Mouse (Mus musculus): ENCODE data around the gene Gulp1. TPM values are rescaled to one million over a fixed set of nuclear protein-coding genes. Genes with fewer than 3 reads are reported as not detected.

The Gulp1 gene
- total and polyA plus RNA-seq, 2 experiments from 2014 or later: 5.0 to 14.5 TPM

DNA sequence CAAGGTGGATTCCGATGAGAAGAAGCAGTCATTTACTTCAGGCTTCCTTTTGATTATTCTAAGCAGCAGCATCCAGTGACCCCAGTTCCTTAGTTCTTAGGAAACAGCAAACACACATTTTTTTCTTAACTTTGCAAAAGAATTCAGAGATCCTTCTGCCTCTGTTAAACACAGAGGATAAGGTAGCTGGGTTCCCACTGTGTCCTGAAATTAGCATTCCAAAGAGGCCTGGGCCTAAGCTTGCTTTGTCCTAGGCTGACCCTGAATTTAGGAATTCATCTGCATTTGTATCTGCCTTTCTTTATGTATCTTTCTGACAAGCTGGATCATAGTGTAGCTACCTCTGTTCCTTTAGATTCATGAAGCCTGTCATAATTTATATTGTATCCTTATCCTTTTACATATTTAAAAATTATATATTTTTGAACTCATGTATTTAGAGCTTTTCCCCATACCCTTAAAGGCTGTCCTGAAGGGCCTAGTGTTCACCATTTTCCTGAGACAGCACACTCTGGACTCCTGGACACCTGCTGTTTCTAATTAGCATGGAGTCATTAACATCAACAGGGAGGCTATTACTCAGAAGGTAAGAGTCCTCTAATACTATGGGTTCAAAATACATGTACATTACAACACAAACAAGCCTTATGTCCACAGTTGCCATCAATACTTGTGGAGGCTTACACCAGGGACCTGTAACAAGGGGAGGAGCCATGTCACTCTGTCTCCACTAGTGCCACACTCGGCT, 62.2 kb downstream of the Gulp1 start:
- no peak for TF ChIP-seq CTCF (IDR thresholded peaks at IDR 0.05; ENCODE audit: low read depth)
- 24% methylated on average over 2 of the region's 2 CpGs for WGBS
- ATAC-seq: no peak

DNA sequence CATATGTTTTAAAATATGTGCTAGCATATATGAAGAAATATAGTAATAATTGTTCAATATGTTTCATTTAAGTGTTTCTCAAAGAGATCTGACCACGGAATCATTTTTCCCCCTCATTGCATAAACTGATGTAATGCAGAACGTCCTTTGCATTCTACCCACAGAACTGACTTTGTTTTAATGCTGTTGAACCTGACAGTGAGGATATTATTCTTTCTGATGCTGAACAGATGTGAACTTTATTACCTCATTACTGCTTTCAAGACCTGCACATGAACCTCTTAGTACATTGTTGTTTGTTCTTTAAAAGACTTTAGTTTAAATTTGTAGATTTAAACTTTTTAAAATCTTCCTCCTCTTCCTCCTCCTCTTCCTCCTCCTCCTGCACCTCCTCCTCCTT, 67.4 kb downstream of the Gulp1 start:
- Histone ChIP-seq H3K4me3 (ENCODE audit: low read depth, low read length) (no peak overlapping the region), H3K27ac (ENCODE audit: low read depth, low read length) (no peak overlapping the region), H3K27me3 (ENCODE audit: insufficient read depth, low read length) (no peaks in the 10 kb centered on the region), H3K4me2 (ENCODE audit: low read depth) (no peak overlapping the region), H3K4me1 (ENCODE audit: insufficient read depth) (no peaks in the 10 kb centered on the region), H3K9me3 (ENCODE audit: low read length) (no peaks in the 10 kb centered on the region), H3K9ac (no peak overlapping the region), H3K36me3 (ENCODE audit: insufficient read depth) (no peaks in the 10 kb centered on the region)
- DNase-seq (no peak), ATAC-seq (no peak)
- no peak for TF ChIP-seq CTCF (IDR thresholded peaks at IDR 0.05; ENCODE audit: low read depth)
- 73% methylated on average over 2 of the region's 2 CpGs for WGBS

More for the DNA sequence above, 62.2 kb downstream of the Gulp1 start:
- Histone ChIP-seq H3K9me3 (ENCODE audit: low read length) (no peaks in the 10 kb centered on the region), H3K27ac (ENCODE audit: low read depth, low read length) (no peak overlapping the region), H3K4me1 (ENCODE audit: insufficient read depth) (no peaks in the 10 kb centered on the region), H3K36me3 (ENCODE audit: insufficient read depth) (no peaks in the 10 kb centered on the region), H3K9ac (no peak overlapping the region), H3K4me3 (ENCODE audit: low read depth, low read length) (no peak overlapping the region), H3K4me2 (ENCODE audit: low read depth) (no peak overlapping the region), H3K27me3 (ENCODE audit: insufficient read depth, low read length) (no peaks in the 10 kb centered on the region)
- DNase-seq: no peak

DNA sequence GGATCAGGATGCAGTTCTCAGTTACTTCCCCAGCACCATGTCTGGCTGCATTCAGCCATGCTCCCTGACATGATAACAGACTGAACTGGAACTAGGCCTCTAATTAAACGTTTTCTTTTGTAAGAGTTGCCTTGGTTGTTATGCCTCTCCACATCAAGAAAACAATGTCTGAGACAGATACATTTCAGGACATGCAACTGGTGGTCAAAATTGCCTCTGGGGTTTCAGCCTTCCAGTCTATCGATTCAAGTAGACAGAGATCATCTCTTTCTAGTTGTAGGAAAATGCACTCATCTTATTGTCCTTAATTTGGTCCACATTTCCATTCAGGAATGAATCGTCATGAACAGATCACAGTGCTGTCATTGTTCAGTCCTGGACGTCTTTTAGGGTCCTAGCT, 83.2 kb downstream of the Gulp1 start:
- Histone ChIP-seq H3K4me2 (ENCODE audit: low read depth) (no peak overlapping the region), H3K27me3 (ENCODE audit: insufficient read depth, low read length) (no peaks in the 10 kb centered on the region), H3K36me3 (ENCODE audit: insufficient read depth) (no peaks in the 10 kb centered on the region), H3K9ac (no peak overlapping the region), H3K4me1 (ENCODE audit: insufficient read depth) (no peaks in the 10 kb centered on the region), H3K9me3 (ENCODE audit: low read length) (no peaks in the 10 kb centered on the region), H3K4me3 (ENCODE audit: low read depth, low read length) (no peak overlapping the region), H3K27ac (ENCODE audit: low read depth, low read length) (no peak overlapping the region)
- TF ChIP-seq CTCF (IDR thresholded peaks at IDR 0.05; ENCODE audit: low read depth): no peak
- ATAC-seq: no peak
- DNase-seq: no peak
- WGBS: 49% methylated on average over 4 of the region's 4 CpGs

DNA sequence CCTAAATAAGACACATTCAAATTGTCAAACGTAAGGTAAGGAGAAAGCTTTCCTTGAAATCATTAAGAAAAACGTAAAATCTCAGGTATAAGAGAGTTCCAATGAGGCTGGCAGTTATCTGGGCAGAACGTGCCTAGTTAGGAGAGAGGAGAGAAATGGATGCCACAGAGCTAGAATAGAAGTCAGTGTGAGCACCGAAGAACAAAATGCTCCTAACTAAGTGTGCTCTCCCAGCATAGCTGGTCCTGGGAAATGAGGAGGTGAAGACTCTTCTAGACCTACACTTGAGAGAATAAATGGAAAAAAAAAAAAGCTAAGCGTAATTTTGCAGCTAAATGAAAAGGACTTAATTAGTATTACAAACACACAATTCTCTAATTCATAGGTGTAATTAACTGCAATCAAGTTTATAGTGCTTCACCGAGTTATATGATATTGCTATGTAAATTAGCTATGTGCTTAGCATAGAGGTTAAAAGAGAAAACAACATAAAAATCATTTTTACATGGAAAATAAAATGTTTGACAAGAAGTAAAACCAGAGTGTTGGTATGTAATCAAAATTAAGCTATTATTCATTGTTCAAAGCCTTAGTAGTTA, 94.5 kb downstream of the Gulp1 start:
- TF ChIP-seq CTCF (IDR thresholded peaks at IDR 0.05; ENCODE audit: low read depth): no peak
- Histone ChIP-seq H3K36me3 (ENCODE audit: insufficient read depth) (no peaks in the 10 kb centered on the region), H3K4me3 (ENCODE audit: low read depth, low read length) (no peak overlapping the region), H3K4me2 (ENCODE audit: low read depth) (no peak overlapping the region), H3K9ac (no peak overlapping the region), H3K9me3 (ENCODE audit: low read length) (no peaks in the 10 kb centered on the region), H3K4me1 (ENCODE audit: insufficient read depth) (no peaks in the 10 kb centered on the region), H3K27ac (ENCODE audit: low read depth, low read length) (no peak overlapping the region), H3K27me3 (ENCODE audit: insufficient read depth, low read length) (no peaks in the 10 kb centered on the region)
- ATAC-seq: peak; percentile 54; the same call in 1 of the 2 replicates
- peak; percentile 3 for DNase-seq
- 57% methylated on average over 6 of the region's 6 CpGs for WGBS

DNA sequence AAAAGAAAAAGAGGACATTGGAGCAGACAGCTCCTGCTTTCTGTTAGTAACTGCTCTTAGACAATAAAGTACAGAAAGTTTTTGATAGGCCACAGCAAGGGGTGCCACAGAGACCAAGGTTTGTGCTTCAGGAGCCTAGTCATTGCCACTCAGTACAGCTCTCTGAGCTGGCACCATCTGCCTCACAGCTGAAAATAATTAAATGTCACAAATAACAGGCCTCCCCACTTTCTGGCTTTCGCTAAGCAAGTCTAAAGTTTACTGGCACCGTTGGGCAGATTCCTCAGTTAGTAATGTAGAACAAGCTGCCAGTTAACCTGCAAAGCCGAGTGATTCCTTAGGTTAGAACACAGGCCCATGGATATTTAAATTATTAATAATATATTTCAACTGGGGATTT, 127.7 kb downstream of the Gulp1 start:
- Histone ChIP-seq H3K9me3 (ENCODE audit: low read length) (no peaks in the 10 kb centered on the region), H3K9ac (no peak overlapping the region), H3K4me1 (ENCODE audit: insufficient read depth) (no peaks in the 10 kb centered on the region), H3K36me3 (ENCODE audit: insufficient read depth) (no peaks in the 10 kb centered on the region), H3K27ac (ENCODE audit: low read depth, low read length) (no peak overlapping the region), H3K4me2 (ENCODE audit: low read depth) (no peak overlapping the region), H3K27me3 (ENCODE audit: insufficient read depth, low read length) (no peaks in the 10 kb centered on the region), H3K4me3 (ENCODE audit: low read depth, low read length) (no peak overlapping the region)
- DNase-seq (no peak), ATAC-seq (no peak)
- TF ChIP-seq CTCF (IDR thresholded peaks at IDR 0.05; ENCODE audit: low read depth): no peak
- WGBS: 57% methylated on average over 3 of the region's 3 CpGs

DNA sequence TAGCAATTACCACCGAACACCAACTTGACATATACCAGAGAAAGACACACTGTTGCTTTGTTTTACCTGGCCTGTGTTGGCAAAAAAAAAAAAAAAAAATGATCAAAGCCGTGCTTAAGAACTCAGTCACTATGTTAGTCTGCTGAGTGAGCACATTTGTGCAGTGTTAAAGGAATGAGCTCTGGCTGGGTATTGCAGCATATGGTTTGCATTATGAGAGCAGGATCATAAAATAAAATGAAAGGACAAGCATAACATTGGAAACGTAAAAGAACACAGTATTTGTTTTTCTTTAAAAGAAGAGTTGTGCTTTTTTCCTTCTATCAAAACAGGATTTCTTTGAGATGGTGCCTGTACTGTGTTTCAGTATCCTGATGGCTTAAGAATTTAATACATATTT, 128.1 kb downstream of the Gulp1 start:
- no peaks in the 10 kb centered on the region for H3K36me3 ChIP-seq (ENCODE audit: insufficient read depth)
- DNase-seq (no peak), ATAC-seq (no peak)
- H3K4me3 ChIP-seq (ENCODE audit: low read depth, low read length): no peak overlapping the region
- H3K9me3 ChIP-seq (ENCODE audit: low read length): no peaks in the 10 kb centered on the region
- H3K9ac ChIP-seq: no peak overlapping the region
- H3K4me1 ChIP-seq (ENCODE audit: insufficient read depth): no peaks in the 10 kb centered on the region
- H3K4me2 ChIP-seq (ENCODE audit: low read depth): no peak overlapping the region
- TF ChIP-seq CTCF (IDR thresholded peaks at IDR 0.05; ENCODE audit: low read depth): no peak
- 61% methylated on average over 3 of the region's 3 CpGs for WGBS
- H3K27me3 ChIP-seq (ENCODE audit: insufficient read depth, low read length): no peaks in the 10 kb centered on the region
- H3K27ac ChIP-seq (ENCODE audit: low read depth, low read length): no peak overlapping the region

DNA sequence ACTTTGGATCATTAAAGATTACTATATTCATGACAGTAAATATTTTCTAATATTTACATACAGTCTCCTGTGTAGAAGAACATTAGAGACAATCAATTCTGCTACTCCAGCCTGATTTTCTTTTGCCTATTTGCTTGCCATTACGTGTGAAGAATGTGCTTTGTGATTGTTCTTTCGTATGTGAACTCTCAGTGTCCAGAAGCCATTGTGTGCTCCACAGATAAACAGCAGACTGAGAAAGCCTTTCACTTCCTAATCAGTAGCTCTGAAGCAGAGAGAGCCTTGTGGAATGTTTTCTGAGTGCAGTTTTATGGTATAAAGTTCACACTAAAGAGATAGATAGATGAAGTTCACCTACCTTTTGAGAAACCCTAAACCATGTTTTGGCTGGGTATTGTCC, 131.2 kb downstream of the Gulp1 start:
- H3K27me3 ChIP-seq (ENCODE audit: insufficient read depth, low read length): no peaks in the 10 kb centered on the region

More for the DNA sequence above, 131.2 kb downstream of the Gulp1 start:
- DNase-seq (no peak), ATAC-seq (no peak)
- Histone ChIP-seq H3K4me2 (ENCODE audit: low read depth) (no peak overlapping the region), H3K27ac (ENCODE audit: low read depth, low read length) (no peak overlapping the region), H3K36me3 (ENCODE audit: insufficient read depth) (no peaks in the 10 kb centered on the region), H3K4me1 (ENCODE audit: insufficient read depth) (no peaks in the 10 kb centered on the region), H3K9me3 (ENCODE audit: low read length) (no peaks in the 10 kb centered on the region), H3K4me3 (ENCODE audit: low read depth, low read length) (no peak overlapping the region), H3K9ac (no peak overlapping the region)
- WGBS: 10% methylated on average over 2 of the region's 2 CpGs
- no peak for TF ChIP-seq CTCF (IDR thresholded peaks at IDR 0.05; ENCODE audit: low read depth)

Measured in forebrain, postnatal 0 days (tissue).